Mouse (Mus musculus) CD4-positive naive resting alpha-beta T cell, adult 57 days (primary cell): ENCODE data around the gene Stat4. TPM values are rescaled to one million over a fixed set of nuclear protein-coding genes. Genes with fewer than 3 reads are reported as not detected.

Experiments
- total RNA-seq: library from RNA; stranded (reverse); gene quantifications from one replicate; pipeline ENCODE4 v1.2.4, GENCODE M21; 2023

The Stat4 gene
- total RNA-seq = 112 TPM

GRCm38 (mm10) chr1:51986848-51987247, at the start of gene Stat4:
TSS of gene Stat4 (plus strand) at chr1:51987148.

GRCm38 (mm10) chr1:52118860-52119591, 132.1 kb downstream of the Stat4 start, which contains the start of gene Stat1:
TSS of gene Stat1 (plus strand) at chr1:52119440.

Other genes starting within 250 kb of the Stat4 start
- gene Myo1b, start 71.1 kb upstream of the Stat4 start, total RNA-seq = not detected
- gene Stat1, start 132.3 kb downstream of the Stat4 start, total RNA-seq = 267 TPM
- 281 TPM for gene Gls, start 246.1 kb downstream of the Stat4 start, total RNA-seq